Mouse (Mus musculus) ES-E14 (cell line): ENCODE results near the gene Klhdc1. TPM values are rescaled to one million over a fixed set of nuclear protein-coding genes. Genes with fewer than 3 reads are reported as not detected.

Experiments
- DNase-seq: peaks from one replicate; pipeline ENCODE4 v3.0.0-alpha.2; 2013; ENCODE audit warnings: low read depth, low spot score
- H3K27ac ChIP-seq: 2 replicates; pipeline ENCODE4 v1.5.1; 2012; ENCODE audit warnings: low read depth, mild to moderate bottlenecking, low read length, moderate library complexity, mixed read lengths; ENCODE audit not compliant: poor library complexity, insufficient read depth, severe bottlenecking
- H3K36me3 ChIP-seq: 2 replicates; pipeline ENCODE4 v1.6.1; 2012; ENCODE audit warnings: mild to moderate bottlenecking, low read length, moderate library complexity, mixed read lengths; ENCODE audit not compliant: control insufficient read depth, poor library complexity, insufficient read depth, severe bottlenecking
- H3K4me1 ChIP-seq, 2 experiments: fragments of 150-350 bp in 1 of 2; sonication (generic) in 1 of 2; 2 replicates each; pipeline ENCODE4 v1.6.1; 2012; ENCODE audit warnings: low read length in 2 of 2, mild to moderate bottlenecking in 1 of 2, mixed read lengths in 1 of 2; ENCODE audit not compliant: control insufficient read depth in 2 of 2, insufficient read depth in 2 of 2, poor library complexity in 1 of 2
- H3K4me3 ChIP-seq, 2 experiments: fragments of 150-350 bp in 1 of 2; sonication (generic) in 1 of 2; 2 replicates each; pipeline ENCODE4 v1.5.1; 2012; ENCODE audit warnings: low read length in 2 of 2, low read depth in 1 of 2, mild to moderate bottlenecking in 1 of 2, mixed read lengths in 1 of 2; ENCODE audit not compliant: insufficient read depth in 1 of 2, poor library complexity in 1 of 2, severe bottlenecking in 1 of 2
- H3K9ac ChIP-seq: 2 replicates; pipeline ENCODE4 v1.6.1; 2012; ENCODE audit warnings: low read depth, mild to moderate bottlenecking, low read length, mixed read lengths; ENCODE audit not compliant: poor library complexity, insufficient read depth, severe bottlenecking
- H3K9me3 ChIP-seq: fragments of 150-350 bp; sonication (generic); 2 replicates; pipeline ENCODE4 v1.6.1; 2012; ENCODE audit warnings: low read depth, mild to moderate bottlenecking, low read length; ENCODE audit not compliant: control insufficient read depth, insufficient read depth
- CHD2 ChIP-seq: IDR thresholded peaks from 2 replicates; pipeline ENCODE4 v1.6.1; 2014; ENCODE audit warnings: mild to moderate bottlenecking, low read depth, low read length, inconsistent platforms
- HCFC1 ChIP-seq: IDR thresholded peaks from 2 replicates; pipeline ENCODE4 v1.6.1; 2012; ENCODE audit warnings: low read length, inconsistent platforms, borderline replicate concordance; ENCODE audit not compliant: insufficient read depth
- MAFK ChIP-seq: IDR thresholded peaks from 2 replicates; pipeline ENCODE4 v1.6.1; 2014; ENCODE audit warnings: mild to moderate bottlenecking, low read depth, low read length, inconsistent platforms; ENCODE audit not compliant: insufficient read depth
- ZC3H11A ChIP-seq: IDR thresholded peaks from 2 replicates; pipeline ENCODE4 v1.6.1; 2012; ENCODE audit warnings: low read depth, mild to moderate bottlenecking, inconsistent platforms, low read length, borderline replicate concordance
- ZNF384 ChIP-seq: IDR thresholded peaks from 2 replicates; pipeline ENCODE4 v1.6.1; 2012; ENCODE audit warnings: low read depth, low read length, inconsistent platforms
- in situ Hi-C, 2 experiments: fragments of 600-800 bp; cut with MboI; formaldehyde crosslinking; loops; one replicate each; pipeline ENCODE4 v1.15.1; 2025; ENCODE audit warnings: low sequenced_read_pairs in 2 of 2, inconsistent platforms in 1 of 2; ENCODE audit not compliant: unreplicated experiment in 2 of 2
- total RNA-seq: library from RNA; depleted of rRNA; stranded (reverse); fragments of 300-350 nt; gene quantifications from 2 replicates; pipeline ENCODE4 v1.2.3, GENCODE M21; 2012

Klhdc1 gene
- total RNA-seq, 1 experiment, result 1.7 TPM

DNA sequence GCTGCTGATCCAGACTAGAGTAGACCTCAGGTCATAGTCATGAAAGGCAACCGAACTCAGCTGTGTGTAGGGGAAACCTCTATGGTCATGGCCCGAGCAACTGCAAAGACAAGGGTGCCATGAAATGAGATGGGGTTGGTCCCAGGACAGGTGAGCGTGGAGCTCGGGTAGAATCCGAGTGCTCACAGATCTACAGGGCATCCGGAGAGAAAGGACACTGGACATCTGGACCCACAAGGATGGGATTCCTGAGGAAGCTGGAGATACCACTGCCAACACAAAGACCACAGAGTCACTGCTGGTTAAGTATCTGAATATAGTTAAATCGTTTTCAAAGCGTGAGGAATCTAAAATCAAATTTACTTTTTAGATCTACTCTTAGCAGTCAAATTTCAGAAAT is 33.6 kb upstream of the Klhdc1 start:
- Histone ChIP-seq H3K9me3 (no peaks in the 10 kb centered on the region), H3K9ac (no peak overlapping the region), H3K4me1 (peaks cover 4 to 8% of the 10 kb centered on the region in 2 experiments; a peak in 1 of 4 replicates), H3K27ac (no peak overlapping the region), H3K36me3 (peaks cover 18% of the 10 kb centered on the region), H3K4me3 (no peak overlapping the region)
- no peak for TF ChIP-seq HCFC1
- TF ChIP-seq ZC3H11A, result no peak
- TF ChIP-seq MAFK, result no peak
- TF ChIP-seq CHD2, result no peak
- no peak for TF ChIP-seq ZNF384
- DNase-seq, result no peak
- in situ Hi-C loops, result no loop called here

- DNase-seq, result no peak
- Histone ChIP-seq H3K9ac (no peak overlapping the region), H3K4me1 (peaks cover 4 to 8% of the 10 kb centered on the region in 2 experiments; a peak in 1 of 4 replicates), H3K9me3 (no peaks in the 10 kb centered on the region), H3K27ac (no peak overlapping the region), H3K4me3 (no peak overlapping the region), H3K36me3 (peaks cover 20% of the 10 kb centered on the region)
- no peak for TF ChIP-seq ZC3H11A
- no peak for TF ChIP-seq CHD2
- TF ChIP-seq MAFK, result no peak
- TF ChIP-seq HCFC1, result no peak
- TF ChIP-seq ZNF384, result no peak
- in situ Hi-C loops, result no loop called here
Observed at GRCm38 (mm10) chr12:69207926-69208325, 33.0 kb upstream of the Klhdc1 start.

- Histone ChIP-seq H3K4me1 (peaks cover 4 to 8% of the 10 kb centered on the region in 2 experiments; a peak in 1 of 4 replicates), H3K36me3 (peaks cover 25% of the 10 kb centered on the region), H3K4me3 (no peak overlapping the region), H3K27ac (no peak overlapping the region), H3K9me3 (no peaks in the 10 kb centered on the region), H3K9ac (no peak overlapping the region)
- DNase-seq, result no peak
- TF ChIP-seq MAFK (no peak), CHD2 (no peak), ZC3H11A (no peak), HCFC1 (no peak), ZNF384 (no peak)
- in situ Hi-C loops, result no loop called here
Observed at GRCm38 (mm10) chr12:69208520-69208919, 32.5 kb upstream of the Klhdc1 start.

GRCm38 (mm10) chr12:69210056-69210979 is 30.7 kb upstream of the Klhdc1 start:
- Histone ChIP-seq H3K36me3 (peaks cover 31% of the 10 kb centered on the region), H3K27ac (peak overlapping the region; percentile 86)
- in situ Hi-C loops, result no loop called here

More at GRCm38 (mm10) chr12:69210056-69210979, 30.7 kb upstream of the Klhdc1 start:
- Histone ChIP-seq H3K4me3 (peak overlapping the region in 1 of 2 experiments; percentile 7; a peak in 2 of 4 replicates), H3K4me1 (peaks cover 4 to 6% of the 10 kb centered on the region in 2 experiments; a peak in 1 of 4 replicates), H3K9ac (peak overlapping the region; percentile 64), H3K9me3 (no peaks in the 10 kb centered on the region)
- TF ChIP-seq HCFC1 (no peak), ZNF384 (peak; percentile 46; the same call in 1 of the 2 replicates)
- peak; percentile 73 for DNase-seq
